Mouse (Mus musculus): ENCODE results near the gene Mtg2. TPM values are rescaled to one million over a fixed set of nuclear protein-coding genes. Genes with fewer than 3 reads are reported as not detected.
A peak's percentile ranks its signal among the peaks of the same experiment; 100 is the strongest.

Mtg2 gene
- polyA plus RNA-seq, 1 experiment from 2014 or later = 37.3 TPM

- H3K36me3 ChIP-seq = no peaks in the 10 kb centered on the region
- H3K4me2 ChIP-seq (replicated peaks) = no peak overlapping the region
- peaks cover 5% of the 10 kb centered on the region; the same call in 1 of the 2 replicates for H3K27me3 ChIP-seq
- 60% methylated on average over 17 of the region's 17 CpGs for WGBS
- no peak for ATAC-seq
- no peak overlapping the region for H3K9ac ChIP-seq (replicated peaks)
- peak overlapping the region; percentile 40; the same call in 1 of the 2 replicates for H3K27ac ChIP-seq
- H3K4me1 ChIP-seq (replicated peaks) = peaks cover 52% of the 10 kb centered on the region
- H3K4me3 ChIP-seq (replicated peaks) = no peak overlapping the region
- H3K9me3 ChIP-seq = no peaks in the 10 kb centered on the region
These were observed 43.8 kb downstream of the Mtg2 start for GRCm38 (mm10) chr2:180113909-180114890.

GRCm38 (mm10) chr2:180115279-180115678 is 44.9 kb downstream of the Mtg2 start:
- Histone ChIP-seq H3K27ac (peak overlapping the region; percentile 40), H3K4me3 (replicated peaks) (no peak overlapping the region), H3K4me2 (replicated peaks) (no peak overlapping the region), H3K4me1 (replicated peaks) (peaks cover 56% of the 10 kb centered on the region), H3K9me3 (no peaks in the 10 kb centered on the region), H3K9ac (replicated peaks) (no peak overlapping the region), H3K27me3 (peaks cover 3% of the 10 kb centered on the region; the same call in 1 of the 2 replicates), H3K36me3 (no peaks in the 10 kb centered on the region)
- ATAC-seq = no peak
- 38% methylated on average over 6 of the region's 6 CpGs for WGBS

GRCm38 (mm10) chr2:180116081-180116493 is 45.7 kb downstream of the Mtg2 start:
- Histone ChIP-seq H3K9ac (replicated peaks) (no peak overlapping the region), H3K27ac (no peak overlapping the region), H3K4me3 (replicated peaks) (no peak overlapping the region), H3K36me3 (no peaks in the 10 kb centered on the region), H3K27me3 (no peaks in the 10 kb centered on the region), H3K9me3 (no peaks in the 10 kb centered on the region), H3K4me1 (replicated peaks) (peaks cover 64% of the 10 kb centered on the region), H3K4me2 (replicated peaks) (no peak overlapping the region)
- WGBS = 84% methylated on average over 10 of the region's 10 CpGs
- ATAC-seq = no peak

GRCm38 (mm10) chr2:180116741-180117484 is 46.5 kb downstream of the Mtg2 start:
- Histone ChIP-seq H3K4me2 (replicated peaks) (peak overlapping the region; percentile 98; the same call in 1 of the 2 replicates), H3K4me1 (replicated peaks) (peaks cover 64% of the 10 kb centered on the region), H3K9ac (replicated peaks) (peak overlapping the region; percentile 49; the same call in 1 of the 2 replicates), H3K36me3 (no peaks in the 10 kb centered on the region), H3K4me3 (replicated peaks) (no peak overlapping the region), H3K27me3 (no peaks in the 10 kb centered on the region), H3K27ac (peak overlapping the region; percentile 90), H3K9me3 (no peaks in the 10 kb centered on the region)
- ATAC-seq = no peak
- WGBS = 67% methylated on average over 8 of the region's 8 CpGs

GRCm38 (mm10) chr2:180117485-180118194 is 47.3 kb downstream of the Mtg2 start:
- H3K9me3 ChIP-seq = no peaks in the 10 kb centered on the region
- 9% methylated on average over 13 of the region's 13 CpGs for WGBS
- peak overlapping the region; percentile 98 for H3K4me2 ChIP-seq (replicated peaks)
- peaks cover 64% of the 10 kb centered on the region for H3K4me1 ChIP-seq (replicated peaks)
- H3K27ac ChIP-seq = peak overlapping the region; percentile 90
- no peaks in the 10 kb centered on the region for H3K27me3 ChIP-seq
- H3K9ac ChIP-seq (replicated peaks) = peak overlapping the region; percentile 49
- no peaks in the 10 kb centered on the region for H3K36me3 ChIP-seq
- no peak overlapping the region for H3K4me3 ChIP-seq (replicated peaks)
- peak; percentile 59 for ATAC-seq

- Histone ChIP-seq H3K4me1 (replicated peaks) (peaks cover 64% of the 10 kb centered on the region), H3K4me3 (replicated peaks) (peak within 1 kb of the TSS; percentile 92)
- WGBS = 0% methylated on average over 53 of the region's 55 CpGs
These were observed 48.5 kb downstream of the Mtg2 start, which contains the start of gene Osbpl2 for GRCm38 (mm10) chr2:180118661-180119438. Gene Osbpl2, plus strand, starts transcription at chr2:180119306.

GRCm38 (mm10) chr2:180119439-180120291 is 49.3 kb downstream of the Mtg2 start:
- H3K9ac ChIP-seq (replicated peaks) = peak overlapping the region; percentile 92
- peak overlapping the region; percentile 92 for H3K4me3 ChIP-seq (replicated peaks)
- peaks cover 7% of the 10 kb centered on the region; the same call in 1 of the 2 replicates for H3K36me3 ChIP-seq
- ATAC-seq = peak; percentile 10
- no peaks in the 10 kb centered on the region for H3K27me3 ChIP-seq
- H3K27ac ChIP-seq = peak overlapping the region; percentile 76
- under 1% methylated on average over 64 of the region's 68 CpGs for WGBS
- H3K9me3 ChIP-seq = no peaks in the 10 kb centered on the region
- peak overlapping the region; percentile 98 for H3K4me2 ChIP-seq (replicated peaks)
- H3K4me1 ChIP-seq (replicated peaks) = peaks cover 56% of the 10 kb centered on the region

More at GRCm38 (mm10) chr2:180118661-180119438, 48.5 kb downstream of the Mtg2 start, which contains the start of gene Osbpl2:
- Histone ChIP-seq H3K9ac (replicated peaks) (peak within 1 kb of the TSS; percentile 92), H3K36me3 (peaks cover 7% of the 10 kb centered on the region; the same call in 1 of the 2 replicates), H3K27ac (peak within 1 kb of the TSS; percentile 90), H3K4me2 (replicated peaks) (peak within 1 kb of the TSS; percentile 98), H3K9me3 (no peaks in the 10 kb centered on the region), H3K27me3 (no peaks in the 10 kb centered on the region)
- ATAC-seq = peak; percentile 97

GRCm38 (mm10) chr2:180120292-180120761 is 49.9 kb downstream of the Mtg2 start:
- Histone ChIP-seq H3K9ac (replicated peaks) (peak overlapping the region; percentile 92), H3K4me1 (replicated peaks) (peaks cover 53% of the 10 kb centered on the region), H3K4me3 (replicated peaks) (peak overlapping the region; percentile 92), H3K4me2 (replicated peaks) (peak overlapping the region; percentile 98), H3K27ac (no peak overlapping the region), H3K9me3 (no peaks in the 10 kb centered on the region), H3K36me3 (peaks cover 7% of the 10 kb centered on the region; the same call in 1 of the 2 replicates), H3K27me3 (no peaks in the 10 kb centered on the region)
- no peak for ATAC-seq
- WGBS = 62% methylated on average over 5 of the region's 5 CpGs

GRCm38 (mm10) chr2:180124192-180124591 is 53.8 kb downstream of the Mtg2 start:
- no peaks in the 10 kb centered on the region for H3K27me3 ChIP-seq
- no peak overlapping the region for H3K4me2 ChIP-seq (replicated peaks)
- H3K4me3 ChIP-seq (replicated peaks) = no peak overlapping the region
- peaks cover 44% of the 10 kb centered on the region for H3K4me1 ChIP-seq (replicated peaks)
- peaks cover 7% of the 10 kb centered on the region; the same call in 1 of the 2 replicates for H3K36me3 ChIP-seq
- WGBS = 90% methylated on average over 2 of the region's 2 CpGs
- H3K27ac ChIP-seq = no peak overlapping the region
- H3K9ac ChIP-seq (replicated peaks) = no peak overlapping the region
- no peaks in the 10 kb centered on the region for H3K9me3 ChIP-seq
- ATAC-seq = no peak

GRCm38 (mm10) chr2:180126195-180126594 is 55.8 kb downstream of the Mtg2 start:
- Histone ChIP-seq H3K36me3 (peaks cover 7% of the 10 kb centered on the region; the same call in 1 of the 2 replicates), H3K27ac (no peak overlapping the region), H3K4me3 (replicated peaks) (no peak overlapping the region), H3K4me2 (replicated peaks) (no peak overlapping the region), H3K27me3 (no peaks in the 10 kb centered on the region), H3K9ac (replicated peaks) (no peak overlapping the region), H3K9me3 (no peaks in the 10 kb centered on the region), H3K4me1 (replicated peaks) (peaks cover 29% of the 10 kb centered on the region)
- ATAC-seq = no peak
- 7% methylated on average over 4 of the region's 4 CpGs for WGBS
